Mouse (Mus musculus) mouse embryonic stem cell (cell line): Measurements from ENCODE around the gene Adap1.

Source experiments
- in situ Hi-C, 2 experiments: fragments of 300-500 bp; cut with MboI; formaldehyde crosslinking; loops; 1 replicate in 1 of 2; 3 replicates in 1 of 2; pipeline ENCODE4 v1.14.3; 2019 to 2020; ENCODE audit warnings: low sequenced_read_pairs in 2 of 2, low pct_unique_long_range_greater_than_20kb in 1 of 2, mixed read lengths in 1 of 2; ENCODE audit not compliant: unreplicated experiment in 1 of 2

Adap1 gene

DNA sequence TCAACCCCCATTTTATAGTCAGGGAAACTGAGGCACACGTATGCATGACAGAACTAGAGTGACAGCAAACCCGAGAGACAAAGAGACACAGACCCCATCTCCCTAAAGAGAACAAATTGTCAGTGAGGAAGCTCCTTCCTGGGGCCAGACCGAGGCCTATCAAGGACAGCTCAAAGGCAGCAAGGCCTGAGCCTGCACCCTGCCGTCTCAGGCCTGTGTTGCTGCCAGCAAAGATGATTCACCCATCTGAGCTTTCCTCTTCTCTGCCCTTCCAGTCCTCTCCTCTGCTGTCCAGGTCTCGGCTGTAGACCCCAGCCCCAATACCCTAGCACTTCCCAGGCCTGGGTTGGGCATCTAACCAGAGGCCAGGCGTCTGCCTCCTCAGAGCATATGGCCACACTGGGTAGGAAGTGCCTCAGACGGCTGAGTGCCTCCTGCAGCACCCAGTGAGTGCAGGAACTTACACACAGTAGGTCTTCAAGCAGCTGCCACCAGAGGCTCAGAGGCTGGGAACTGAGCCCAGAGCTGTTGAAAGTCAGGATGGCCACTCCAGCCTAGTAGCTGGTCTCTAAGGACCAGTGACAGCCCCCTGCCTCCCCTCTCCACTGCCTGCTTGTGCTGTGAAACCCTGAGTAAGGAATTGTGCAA is 1.7 kb upstream of the Adap1 start:
- in situ Hi-C loops, result no loop called here

DNA sequence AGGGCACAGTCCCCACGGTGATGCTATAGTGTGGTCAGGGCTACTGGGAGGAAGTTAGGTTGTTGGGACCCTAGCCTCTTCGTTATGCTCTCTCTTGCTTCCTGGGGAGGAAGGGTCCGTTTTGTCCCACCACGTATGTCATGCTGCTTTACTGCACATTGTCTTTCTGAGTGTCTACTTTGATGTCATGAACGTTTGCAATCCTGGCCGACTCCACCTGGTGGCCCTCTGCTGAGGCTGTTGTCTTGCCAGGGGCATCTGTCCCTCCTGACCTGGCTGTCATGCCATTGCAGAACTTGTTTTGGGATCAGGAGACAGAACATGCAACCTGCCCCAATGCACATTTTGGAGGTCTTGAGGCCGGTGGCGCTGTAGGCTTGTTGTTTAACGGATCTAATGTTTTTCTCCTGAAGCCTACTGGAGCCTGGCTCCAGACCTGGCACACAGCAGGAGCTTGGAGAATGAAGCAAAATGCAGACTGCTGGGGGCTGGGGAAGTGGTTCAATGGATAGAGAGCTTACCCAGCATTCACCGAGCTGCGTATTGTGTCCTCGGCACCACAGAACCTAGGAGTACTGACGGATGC is 782 bp upstream of the Adap1 start:
- in situ Hi-C loops, result no loop called here

GRCm38 (mm10) chr5:139324691-139325394 is 579 bp downstream of the Adap1 start:
- in situ Hi-C loops, result no loop called here

DNA sequence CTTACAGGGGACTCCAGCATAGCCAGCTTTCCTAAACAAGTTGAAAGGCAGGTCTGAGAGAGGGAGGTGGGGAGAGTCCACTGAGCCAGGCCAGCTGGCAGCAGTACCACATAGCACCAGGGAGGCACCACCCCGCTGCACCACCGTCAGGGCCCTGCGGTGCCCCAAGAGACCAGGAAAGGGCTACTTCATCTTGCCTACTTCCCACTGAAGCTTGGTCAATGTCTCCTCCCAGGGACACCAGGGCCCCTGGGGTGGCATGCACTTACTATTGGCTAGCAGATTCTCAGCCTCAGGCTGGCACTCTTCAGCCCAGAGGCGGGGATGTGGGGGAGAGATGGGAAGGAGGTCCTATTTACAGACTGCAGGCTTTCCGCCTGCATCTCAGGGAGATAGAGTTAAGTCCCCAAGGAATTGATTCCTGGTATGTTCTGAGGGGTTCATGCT is 1.4 kb downstream of the Adap1 start:
- in situ Hi-C loops, result no loop called here

DNA sequence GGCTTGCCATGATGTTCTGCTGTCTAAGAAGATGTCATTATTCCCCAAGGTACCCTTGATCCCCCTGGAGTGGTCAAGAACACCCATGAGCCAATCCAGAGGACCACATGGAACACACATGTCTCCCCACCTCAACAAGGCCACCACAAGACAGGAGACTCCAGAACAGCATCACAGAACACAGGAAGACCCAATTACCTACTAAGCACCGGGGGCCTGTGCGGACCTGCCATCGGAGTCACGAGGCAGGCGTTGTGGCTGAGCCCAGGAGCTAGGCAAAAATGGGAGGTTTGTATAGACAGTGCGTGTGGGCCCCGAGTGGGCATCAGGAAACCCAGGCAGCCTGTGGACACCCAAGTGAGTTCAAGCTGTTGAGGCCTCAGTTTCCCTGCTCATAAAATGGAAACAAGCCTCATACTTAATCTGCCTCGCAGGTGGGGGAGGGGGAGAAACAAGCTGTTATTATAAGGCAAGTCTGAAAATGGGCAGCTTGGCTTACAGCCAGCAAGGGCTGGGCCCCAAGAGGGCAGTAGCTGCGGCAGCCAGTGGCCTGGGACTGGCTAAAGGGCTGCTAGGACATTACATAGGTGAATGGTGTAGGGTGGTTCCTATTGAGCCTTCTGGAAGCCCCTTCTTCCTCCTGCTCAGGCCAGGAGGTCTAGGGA is 2.0 kb downstream of the Adap1 start:
- in situ Hi-C loops, result no loop called here

- in situ Hi-C loops, result no loop called here
Observed at GRCm38 (mm10) chr5:139321331-139321730, 4.1 kb downstream of the Adap1 start.

- in situ Hi-C loops, result no loop called here
Observed at GRCm38 (mm10) chr5:139320424-139320823, 5.0 kb downstream of the Adap1 start.

DNA sequence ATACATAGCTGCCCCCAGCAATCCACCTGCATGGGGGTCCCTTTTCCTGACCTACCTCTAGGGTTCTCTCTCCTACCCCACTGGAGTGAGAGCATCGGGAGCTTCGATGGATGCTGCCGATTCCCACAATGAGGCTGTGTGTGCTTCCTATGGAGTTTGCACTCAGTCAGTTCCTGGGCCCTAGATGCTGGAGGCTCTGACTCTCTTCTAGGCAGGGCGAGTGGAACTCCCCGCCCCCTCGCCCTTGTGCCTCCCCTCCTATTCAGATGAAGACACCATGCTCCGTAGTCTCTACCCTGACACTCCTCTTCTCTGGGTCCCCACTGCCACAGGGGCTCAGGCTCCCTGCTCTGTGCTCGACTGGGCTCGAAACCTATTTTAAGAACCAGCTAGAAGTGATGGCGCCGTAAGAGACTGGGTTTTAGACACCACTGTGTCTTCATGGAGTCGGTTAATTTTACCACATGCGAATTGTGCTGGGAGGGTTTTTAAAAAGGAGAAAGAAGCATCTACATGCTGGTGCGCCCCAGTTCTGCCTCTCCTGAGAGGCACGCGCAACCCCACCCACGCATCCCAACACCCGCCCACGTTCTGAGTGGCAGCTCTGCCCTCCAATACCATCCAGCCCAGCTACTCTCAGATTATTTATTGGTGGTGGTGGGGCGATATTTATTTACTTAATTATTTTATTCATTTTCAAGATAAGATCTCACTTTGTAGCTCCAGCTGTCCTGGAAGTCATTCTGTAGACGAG is 7.5 kb downstream of the Adap1 start:
- in situ Hi-C loops, result no loop called here

DNA sequence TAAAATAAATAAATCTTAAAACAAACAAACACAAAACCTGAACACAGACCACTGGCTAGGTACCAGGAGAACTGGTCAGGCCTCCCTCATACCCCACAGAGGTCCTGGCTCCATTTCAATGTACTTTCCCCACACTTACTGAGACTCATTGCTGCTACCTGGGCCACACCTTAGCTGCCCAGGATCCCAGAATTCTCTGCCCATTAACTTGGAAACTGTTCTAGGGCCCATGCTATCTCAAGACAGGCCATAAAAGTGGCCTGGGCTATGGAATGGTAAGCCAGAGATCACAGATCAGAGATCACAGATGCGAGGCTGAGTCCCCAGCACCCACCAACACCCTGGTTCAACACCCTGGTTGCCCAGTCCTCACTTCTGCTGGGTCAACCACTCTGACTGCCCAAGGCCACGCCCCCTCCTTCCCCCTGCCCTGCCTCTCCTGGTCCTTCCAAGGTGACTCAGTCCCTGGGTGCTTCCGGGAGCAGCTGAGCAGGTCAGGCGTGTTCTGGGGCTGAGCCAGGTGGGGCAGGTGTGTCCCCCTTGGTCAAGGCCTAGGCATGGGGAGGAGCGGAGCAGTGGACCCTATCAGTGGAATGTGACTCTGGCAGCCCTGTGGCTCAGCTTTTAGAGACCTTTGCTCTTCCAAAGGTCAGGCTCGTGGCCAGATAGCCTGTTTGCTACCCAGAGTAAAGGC is 8.3 kb downstream of the Adap1 start:
- in situ Hi-C loops, result no loop called here

DNA sequence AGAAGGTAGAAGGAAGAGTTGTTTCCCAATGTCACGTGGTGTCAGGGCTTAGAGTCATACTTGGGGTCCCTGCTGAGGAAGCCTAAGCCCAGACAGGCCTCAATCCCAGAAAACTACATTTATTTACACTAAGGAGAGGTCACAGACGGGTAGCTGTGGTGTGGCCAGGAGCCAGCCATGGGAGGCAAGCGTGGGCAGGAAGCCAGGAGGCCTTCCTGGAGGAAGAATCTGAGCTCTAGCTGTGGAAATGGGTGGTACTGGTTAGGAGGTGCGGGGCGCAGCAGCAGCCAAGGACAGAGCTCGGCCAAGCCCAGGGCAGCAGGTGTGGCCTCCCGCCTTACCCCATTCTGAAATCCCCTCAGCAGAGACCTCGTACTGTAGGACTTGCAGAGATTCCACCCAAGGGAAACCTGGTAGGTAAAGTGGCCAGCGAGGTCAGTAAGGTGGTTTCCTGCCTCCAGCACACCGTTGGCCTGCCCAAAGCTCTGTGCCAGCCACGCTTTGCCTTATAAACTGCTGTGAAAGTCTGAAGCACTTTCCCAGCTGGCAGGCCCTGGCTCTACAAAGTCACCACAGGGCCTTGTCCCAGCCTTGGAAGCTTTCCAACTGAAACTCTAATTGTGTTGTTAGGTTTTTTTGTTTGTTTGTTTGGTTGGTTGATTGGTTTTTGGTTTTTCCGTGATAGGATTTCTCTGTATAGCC is 10.3 kb downstream of the Adap1 start:
- in situ Hi-C loops, result no loop called here

GRCm38 (mm10) chr5:139313536-139313935 is 11.9 kb downstream of the Adap1 start:
- in situ Hi-C loops, result no loop called here

GRCm38 (mm10) chr5:139311822-139312221 is 13.6 kb downstream of the Adap1 start:
- in situ Hi-C loops, result no loop called here

DNA sequence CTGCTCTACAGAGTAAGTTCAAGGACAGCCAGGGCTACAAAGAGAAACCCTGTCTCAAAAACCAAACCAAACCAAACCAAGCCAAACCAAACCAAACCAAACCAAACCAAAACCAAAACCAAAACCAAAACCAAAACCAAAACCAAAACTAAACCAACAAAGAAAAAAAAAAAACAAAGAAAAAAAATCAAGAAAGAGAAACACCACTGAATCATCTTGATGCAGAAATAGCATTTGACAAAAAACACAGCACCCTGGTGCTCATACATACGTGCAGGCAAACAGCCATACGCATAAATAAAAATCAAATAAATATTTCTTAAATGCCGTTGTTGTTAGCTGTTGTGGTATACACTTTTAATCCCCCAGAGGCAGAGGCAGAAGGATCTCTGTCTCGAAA is 14.9 kb downstream of the Adap1 start:
- in situ Hi-C loops, result no loop called here

DNA sequence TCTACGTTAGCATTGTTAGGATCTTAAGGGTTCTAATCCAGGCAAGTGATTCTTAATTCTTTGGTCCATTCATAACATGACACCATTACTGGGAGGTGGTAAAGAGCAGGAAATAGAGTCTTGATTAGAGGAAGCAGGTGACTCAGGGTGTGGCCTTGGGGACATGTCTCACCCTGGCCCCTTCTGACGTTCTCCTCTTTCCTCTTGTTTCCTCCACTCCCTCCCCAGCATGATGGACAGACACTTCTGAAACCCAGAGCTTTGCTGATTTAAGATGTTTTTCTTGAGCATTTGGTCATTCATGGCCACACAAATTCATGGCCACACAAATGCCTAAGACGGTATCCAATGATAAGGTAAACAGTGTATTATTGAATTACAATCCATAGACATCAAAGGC is 15.5 kb downstream of the Adap1 start:
- in situ Hi-C loops, result no loop called here

DNA sequence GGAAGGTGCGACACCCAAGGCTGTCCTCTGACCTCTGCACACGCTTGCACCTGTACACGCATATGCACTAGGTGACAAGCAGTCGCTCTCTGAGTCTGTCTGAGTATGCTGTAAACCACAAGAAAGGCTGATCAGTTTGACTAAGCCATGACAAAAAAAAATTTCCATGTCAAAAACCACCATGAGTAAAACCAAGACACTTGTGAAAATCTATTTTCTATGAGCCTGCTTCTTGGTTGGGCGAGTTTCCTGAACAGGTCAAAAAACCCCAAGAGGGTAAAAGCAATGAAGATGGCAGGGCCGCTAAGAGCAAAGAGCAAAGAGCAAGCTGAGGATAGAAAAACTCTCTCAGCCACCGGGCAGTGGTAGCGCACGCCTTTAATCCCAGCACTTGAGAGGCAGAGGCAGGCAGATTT is 21.8 kb downstream of the Adap1 start:
- in situ Hi-C loops, result no loop called here

DNA sequence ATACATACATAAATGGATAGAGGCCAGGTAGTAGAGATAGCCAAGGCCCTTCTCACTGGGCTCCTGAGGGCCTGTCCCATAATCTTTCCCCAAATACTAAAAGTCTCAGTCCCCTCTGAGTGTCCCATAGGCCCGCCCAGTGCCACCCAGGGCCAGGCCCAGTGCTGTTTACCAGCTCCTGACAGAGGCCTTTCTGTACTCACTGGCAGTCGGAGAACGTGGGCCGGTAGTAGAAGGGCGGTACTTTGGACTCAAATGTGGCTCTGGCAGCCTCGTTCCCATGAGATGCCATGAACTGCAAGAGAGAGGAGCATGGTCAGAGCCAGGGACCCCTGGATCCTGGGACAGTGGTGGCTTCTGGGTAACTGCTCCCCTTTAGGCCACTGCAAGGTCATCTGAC is 23.3 kb downstream of the Adap1 start:
- in situ Hi-C loops, result no loop called here

GRCm38 (mm10) chr5:139297745-139298144 is 27.7 kb downstream of the Adap1 start:
- in situ Hi-C loops, result no loop called here

DNA sequence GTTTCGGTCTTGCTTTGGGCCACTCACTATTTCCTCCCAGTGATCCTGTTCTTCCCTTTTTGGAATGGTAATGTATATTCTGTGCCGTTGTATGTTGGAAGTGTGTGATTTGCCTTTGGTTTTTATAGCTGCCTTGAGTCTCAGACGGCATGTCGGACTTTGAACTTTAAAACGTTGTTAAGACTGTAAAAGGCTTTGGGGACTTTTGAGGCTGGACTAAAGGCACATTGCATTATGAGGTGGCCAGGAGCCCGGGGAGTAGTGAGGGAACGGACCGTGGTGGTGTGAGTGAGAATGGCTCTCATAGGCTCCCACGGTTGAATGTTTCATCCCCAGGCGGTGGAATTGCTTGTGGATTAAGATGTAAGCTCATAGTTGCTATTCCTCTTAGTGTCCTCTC is 28.3 kb downstream of the Adap1 start:
- in situ Hi-C loops, result no loop called here
